Mouse (Mus musculus) neural tube, embryonic 14.5 days (tissue): ENCODE data around the gene Golph3l. TPM values are rescaled to one million over a fixed set of nuclear protein-coding genes. Genes with fewer than 3 reads are reported as not detected.

Experiments
- ATAC-seq: fragments of 200-750 bp; cut with Nextera tagmentation; 2 replicates; pipeline ENCODE4 v1.8.0; 2017; ENCODE audit warnings: low read depth, mild to moderate bottlenecking, moderate TSS enrichment, moderate library complexity
- H3K27ac ChIP-seq: fragments of 300-500 bp; sonication (generic); 2 replicates; pipeline ENCODE4 v1.5.1; 2014; ENCODE audit warnings: low read depth, mild to moderate bottlenecking, control low read depth, low read length, moderate library complexity, mixed read lengths
- H3K27me3 ChIP-seq: fragments of 300-500 bp; sonication (generic); 2 replicates; pipeline ENCODE4 v1.6.1; 2014; ENCODE audit warnings: low read length; ENCODE audit not compliant: control insufficient read depth, insufficient read depth
- H3K36me3 ChIP-seq: fragments of 300-500 bp; sonication (generic); 2 replicates; pipeline ENCODE4 v1.6.1; 2014; ENCODE audit warnings: low read length, mixed read lengths; ENCODE audit not compliant: control insufficient read depth, insufficient read depth
- H3K4me1 ChIP-seq: fragments of 300-500 bp; sonication (generic); 2 replicates; pipeline ENCODE4 v1.6.1; 2014; ENCODE audit warnings: low read length; ENCODE audit not compliant: control insufficient read depth, insufficient read depth
- H3K4me2 ChIP-seq: fragments of 300-500 bp; sonication (generic); 2 replicates; pipeline ENCODE4 v1.6.1; 2014; ENCODE audit warnings: mild to moderate bottlenecking, low read depth, low read length, control low read depth
- H3K4me3 ChIP-seq: fragments of 300-500 bp; sonication (generic); 2 replicates; pipeline ENCODE4 v1.5.1; 2014; ENCODE audit warnings: low read depth, low read length, control low read depth, mixed read lengths
- H3K9ac ChIP-seq: fragments of 300-500 bp; sonication (generic); replicated peaks from 2 replicates; pipeline ENCODE4 v1.6.1; 2014; ENCODE audit warnings: low read depth, mild to moderate bottlenecking, control low read depth, low read length, mixed read lengths
- H3K9me3 ChIP-seq: fragments of 300-500 bp; sonication (generic); 2 replicates; pipeline ENCODE4 v1.6.1; 2016; ENCODE audit warnings: low read length; ENCODE audit not compliant: control insufficient read depth
- WGBS: fragments of 180-500 bp; shearing (Covaris S2); extraction: QIAGEN DNeasy Blood & Tissue Kit; methylation state at CpG from one replicate; pipeline ENCODE4 v1.1.7; 2014; 5-methylcytosine and 5-hydroxymethylcytosine counted together
- polyA plus RNA-seq: library from polyadenylated mRNA; unstranded; fragments of >200 nt; fragmentation: Nextera tagmentation; extraction: Ambion mirVana; gene quantifications from 2 replicates; pipeline ENCODE4 v1.2.1, GENCODE M21; 2014

Golph3l gene
- polyA plus RNA-seq, 1 experiment from 2014 or later: 29.5 TPM

DNA sequence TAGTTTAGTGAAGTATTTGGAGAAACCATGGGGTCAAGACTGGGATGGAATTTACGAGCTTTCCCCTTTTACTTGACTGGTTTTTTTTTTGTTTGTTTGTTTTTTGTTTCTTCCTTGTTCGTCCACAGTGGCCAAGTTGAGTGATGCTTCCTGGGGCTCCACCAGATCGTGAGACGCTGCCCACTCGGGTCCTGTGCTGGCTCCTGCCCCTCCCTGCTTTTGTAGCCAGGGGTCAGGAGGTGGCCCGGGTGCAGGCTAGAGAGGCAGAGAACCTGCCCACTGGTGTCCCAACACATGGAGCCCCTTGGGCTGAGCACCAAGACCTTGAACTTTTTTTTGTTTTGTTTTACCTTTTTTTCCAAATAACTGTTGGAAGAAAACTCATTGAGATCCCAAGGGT, 42.6 kb downstream of the Golph3l start:
- WGBS: 79% methylated on average over 6 of the region's 6 CpGs
- ATAC-seq: no peak
- Histone ChIP-seq H3K9me3 (no peaks in the 10 kb centered on the region), H3K9ac (no peak overlapping the region), H3K4me3 (no peak overlapping the region), H3K27ac (no peak overlapping the region), H3K4me1 (peaks cover 9% of the 10 kb centered on the region), H3K36me3 (peaks cover 71% of the 10 kb centered on the region), H3K27me3 (no peaks in the 10 kb centered on the region), H3K4me2 (no peak overlapping the region)

DNA sequence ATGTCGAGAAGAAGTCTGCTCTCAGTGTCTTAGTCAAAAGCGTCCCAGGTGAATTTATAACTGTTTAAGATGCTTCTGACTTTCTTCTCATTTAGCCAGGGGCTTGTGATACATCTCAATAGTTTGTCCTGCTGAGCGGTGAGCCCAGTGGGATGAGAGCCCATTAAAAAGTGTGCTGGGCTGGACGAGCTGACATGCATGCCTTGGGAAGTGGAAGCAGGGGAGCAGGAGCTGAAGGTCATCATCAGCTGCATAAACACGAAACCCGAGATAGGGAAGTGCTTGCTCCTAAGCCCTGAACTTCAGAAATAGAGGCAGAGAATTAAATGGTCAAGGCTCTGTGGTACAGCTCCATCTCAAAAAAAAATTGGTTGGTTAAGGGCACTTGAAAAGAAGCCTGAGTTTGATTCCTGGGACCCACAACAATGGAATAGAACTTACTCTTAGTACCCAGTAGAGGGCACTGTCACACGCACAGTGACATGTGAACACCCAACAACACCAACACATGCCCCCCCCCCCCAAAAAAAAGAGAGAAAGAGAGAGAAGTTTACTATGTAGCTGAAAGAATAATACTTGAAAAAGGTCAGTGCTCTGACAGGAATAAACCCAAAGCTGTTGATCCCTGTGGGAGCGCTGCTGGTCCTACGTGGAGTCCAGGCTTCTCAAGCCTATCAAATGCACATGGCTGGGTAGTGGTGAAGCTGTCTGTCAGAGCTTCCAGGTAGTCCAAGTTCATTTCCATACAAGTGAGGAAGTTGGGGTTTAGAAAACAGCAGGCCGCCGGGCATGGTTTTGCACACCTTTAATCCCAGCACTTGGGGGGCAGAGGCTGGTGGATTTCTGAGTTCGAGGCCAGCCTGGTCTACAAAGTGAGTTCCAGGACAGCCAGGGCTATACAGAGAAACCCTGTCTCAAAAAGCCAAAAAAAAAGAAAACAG, 44.2 kb downstream of the Golph3l start:
- Histone ChIP-seq H3K9me3 (no peaks in the 10 kb centered on the region), H3K4me3 (no peak overlapping the region), H3K36me3 (peaks cover 72% of the 10 kb centered on the region), H3K9ac (no peak overlapping the region), H3K4me2 (no peak overlapping the region), H3K27me3 (no peaks in the 10 kb centered on the region), H3K27ac (no peak overlapping the region), H3K4me1 (no peaks in the 10 kb centered on the region)
- no peak for ATAC-seq
- 80% methylated on average over 12 of the region's 12 CpGs for WGBS

- no peaks in the 10 kb centered on the region for H3K4me1 ChIP-seq
- peaks cover 45% of the 10 kb centered on the region for H3K36me3 ChIP-seq
- no peak for ATAC-seq
- no peak overlapping the region for H3K4me2 ChIP-seq
- no peaks in the 10 kb centered on the region for H3K27me3 ChIP-seq
- H3K9ac ChIP-seq: no peak overlapping the region
- no peak overlapping the region for H3K4me3 ChIP-seq
- no peaks in the 10 kb centered on the region for H3K9me3 ChIP-seq
- no peak overlapping the region for H3K27ac ChIP-seq
- 82% methylated on average over 4 of the region's 4 CpGs for WGBS
Measured at GRCm38 (mm10) chr3:95635636-95636035, 46.9 kb downstream of the Golph3l start.

DNA sequence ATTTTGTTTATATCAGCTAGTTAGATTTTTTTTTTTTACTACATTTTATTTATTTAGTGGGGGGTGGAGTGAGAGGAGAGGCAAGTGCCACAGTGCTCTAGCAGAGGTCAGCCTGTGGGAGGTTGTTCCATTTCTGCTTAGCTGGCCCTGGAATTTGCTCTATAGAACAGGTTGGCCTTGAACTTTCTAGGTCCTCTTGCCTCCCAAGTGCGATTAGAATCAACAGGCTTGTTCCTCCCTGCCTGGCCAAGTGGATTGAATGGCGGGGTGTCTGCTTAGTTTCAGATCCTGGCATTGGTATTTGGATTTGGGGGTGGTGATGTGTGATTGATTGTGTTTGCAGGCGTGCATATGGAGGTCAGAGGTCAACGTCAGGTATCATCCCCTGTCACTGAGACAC, 47.3 kb downstream of the Golph3l start:
- no peak for ATAC-seq
- Histone ChIP-seq H3K9ac (no peak overlapping the region), H3K4me2 (no peak overlapping the region), H3K9me3 (no peaks in the 10 kb centered on the region), H3K4me1 (no peaks in the 10 kb centered on the region), H3K4me3 (no peak overlapping the region), H3K27ac (no peak overlapping the region), H3K27me3 (no peaks in the 10 kb centered on the region), H3K36me3 (peaks cover 41% of the 10 kb centered on the region)
- WGBS: 88% methylated on average over 4 of the region's 4 CpGs

DNA sequence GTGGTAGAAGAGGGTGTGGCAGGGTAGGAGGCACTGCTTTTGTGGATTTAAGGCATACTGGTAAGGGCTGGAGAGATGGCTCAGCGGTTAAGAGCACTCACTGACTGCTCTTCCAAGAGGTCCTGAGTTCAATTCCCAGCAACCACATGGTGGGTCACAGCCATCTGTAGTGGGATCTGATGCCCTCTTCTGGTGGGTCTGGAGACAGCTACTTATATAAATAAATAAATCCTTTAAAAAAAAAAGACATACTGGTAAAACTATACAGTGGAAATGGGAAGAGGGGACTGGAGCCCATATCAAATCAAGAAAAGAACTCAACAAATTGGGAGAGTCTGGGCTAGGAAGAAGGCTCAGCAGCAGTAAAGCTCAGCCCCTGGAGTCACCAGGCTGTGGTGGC, 51.0 kb downstream of the Golph3l start:
- no peaks in the 10 kb centered on the region for H3K9me3 ChIP-seq
- 96% methylated on average over 1 of the region's 1 CpGs for WGBS
- H3K27me3 ChIP-seq: no peaks in the 10 kb centered on the region
- H3K4me1 ChIP-seq: no peaks in the 10 kb centered on the region
- no peak overlapping the region for H3K4me2 ChIP-seq
- H3K9ac ChIP-seq: no peak overlapping the region
- H3K27ac ChIP-seq: no peak overlapping the region
- H3K4me3 ChIP-seq: no peak overlapping the region
- no peak for ATAC-seq
- peaks cover 18% of the 10 kb centered on the region for H3K36me3 ChIP-seq

- no peak overlapping the region for H3K4me2 ChIP-seq
- ATAC-seq: no peak
- no peaks in the 10 kb centered on the region for H3K27me3 ChIP-seq
- no peaks in the 10 kb centered on the region for H3K4me1 ChIP-seq
- H3K27ac ChIP-seq: no peak overlapping the region
- H3K9me3 ChIP-seq: no peaks in the 10 kb centered on the region
- no peak overlapping the region for H3K9ac ChIP-seq
- H3K4me3 ChIP-seq: no peak overlapping the region
- 93% methylated on average over 7 of the region's 7 CpGs for WGBS
- no peaks in the 10 kb centered on the region for H3K36me3 ChIP-seq
Measured at GRCm38 (mm10) chr3:95643097-95643496, 54.4 kb downstream of the Golph3l start.

GRCm38 (mm10) chr3:95645313-95646235, 56.8 kb downstream of the Golph3l start:
- Histone ChIP-seq H3K9me3 (no peaks in the 10 kb centered on the region), H3K4me3 (no peak overlapping the region), H3K27ac (no peak overlapping the region), H3K4me1 (no peaks in the 10 kb centered on the region), H3K36me3 (no peaks in the 10 kb centered on the region), H3K9ac (no peak overlapping the region), H3K4me2 (no peak overlapping the region), H3K27me3 (no peaks in the 10 kb centered on the region)
- WGBS: 72% methylated on average over 10 of the region's 10 CpGs
- no peak for ATAC-seq

- no peaks in the 10 kb centered on the region for H3K4me1 ChIP-seq
- 93% methylated on average over 5 of the region's 5 CpGs for WGBS
- H3K4me3 ChIP-seq: no peak overlapping the region
- H3K9ac ChIP-seq: no peak overlapping the region
- H3K27ac ChIP-seq: no peak overlapping the region
- no peaks in the 10 kb centered on the region for H3K27me3 ChIP-seq
- no peaks in the 10 kb centered on the region for H3K36me3 ChIP-seq
- no peak overlapping the region for H3K4me2 ChIP-seq
- H3K9me3 ChIP-seq: no peaks in the 10 kb centered on the region
- no peak for ATAC-seq
Measured at GRCm38 (mm10) chr3:95648016-95648415, 59.3 kb downstream of the Golph3l start.
